Mouse (Mus musculus) forebrain, postnatal 0 days (tissue): Measurements from ENCODE around the gene Dhcr7. TPM values are rescaled to one million over a fixed set of nuclear protein-coding genes. Genes with fewer than 3 reads are reported as not detected.

Experiments
- ATAC-seq: fragments of 200-750 bp; cut with Nextera tagmentation; 2 replicates; pipeline ENCODE4 v1.8.0; 2017; ENCODE audit warnings: mild to moderate bottlenecking, moderate library complexity
- DNase-seq: peaks from one replicate; pipeline ENCODE4 v3.0.0-alpha.2; 2015
- H3K27ac ChIP-seq: fragments of 300-500 bp; sonication (generic); 2 replicates; pipeline ENCODE4 v1.5.1; 2014; ENCODE audit warnings: low read depth, mild to moderate bottlenecking, antibody characterized with exemption, low read length, moderate library complexity, mixed read lengths
- H3K27me3 ChIP-seq: fragments of 300-500 bp; sonication (generic); 2 replicates; pipeline ENCODE4 v1.6.1; 2014; ENCODE audit warnings: mild to moderate bottlenecking, low read length, mixed read lengths; ENCODE audit not compliant: insufficient read depth
- H3K36me3 ChIP-seq: fragments of 300-500 bp; sonication (generic); 2 replicates; pipeline ENCODE4 v1.6.1; 2014; ENCODE audit warnings: mild to moderate bottlenecking, moderate library complexity; ENCODE audit not compliant: insufficient read depth
- H3K4me1 ChIP-seq: fragments of 300-500 bp; sonication (generic); 2 replicates; pipeline ENCODE4 v1.6.1; 2014; ENCODE audit warnings: antibody characterized with exemption; ENCODE audit not compliant: insufficient read depth
- H3K4me2 ChIP-seq: fragments of 300-500 bp; sonication (generic); 2 replicates; pipeline ENCODE4 v1.6.1; 2014; ENCODE audit warnings: low read depth, mild to moderate bottlenecking, moderate library complexity
- H3K4me3 ChIP-seq: fragments of 300-500 bp; sonication (generic); 2 replicates; pipeline ENCODE4 v1.5.1; 2014; ENCODE audit warnings: low read depth, low read length, mixed read lengths
- H3K9ac ChIP-seq: fragments of 300-500 bp; sonication (generic); 2 replicates; pipeline ENCODE4 v1.6.1; 2014; ENCODE audit warnings: mild to moderate bottlenecking
- H3K9me3 ChIP-seq: fragments of 300-500 bp; sonication (generic); 2 replicates; pipeline ENCODE4 v1.6.1; 2016; ENCODE audit warnings: low read length
- CTCF ChIP-seq: sonication (generic); IDR thresholded peaks from 2 replicates; pipeline ENCODE4 v1.5.1; 2016; ENCODE audit warnings: antibody characterized with exemption, control low read depth, low read depth
- WGBS: fragments of 180-500 bp; shearing (Covaris S2); extraction: QIAGEN DNeasy Blood & Tissue Kit; methylation state at CpG from one replicate; pipeline ENCODE4 v1.1.7; 2014; 5-methylcytosine and 5-hydroxymethylcytosine counted together
- microRNA-seq, 2 experiments: library from miRNA; unstranded; fragments of <30 nt; microRNA quantifications; one replicate each; pipeline ENCODE4; 2016
- polyA plus RNA-seq: library from polyadenylated mRNA; unstranded; fragments of >200 nt; fragmentation: Nextera tagmentation; extraction: Ambion mirVana; gene quantifications from 2 replicates; pipeline ENCODE4 v1.2.1, GENCODE M21; 2015
- total RNA-seq: library from RNA; depleted of rRNA; stranded (reverse); fragments of >200 nt; gene quantifications from 2 replicates; pipeline ENCODE4 v1.2.3, GENCODE M21; 2014; rRNA removed

The Dhcr7 gene
- total and polyA plus RNA-seq, 2 experiments from 2014 or later, result 52.7 to 75.4 TPM

DNA sequence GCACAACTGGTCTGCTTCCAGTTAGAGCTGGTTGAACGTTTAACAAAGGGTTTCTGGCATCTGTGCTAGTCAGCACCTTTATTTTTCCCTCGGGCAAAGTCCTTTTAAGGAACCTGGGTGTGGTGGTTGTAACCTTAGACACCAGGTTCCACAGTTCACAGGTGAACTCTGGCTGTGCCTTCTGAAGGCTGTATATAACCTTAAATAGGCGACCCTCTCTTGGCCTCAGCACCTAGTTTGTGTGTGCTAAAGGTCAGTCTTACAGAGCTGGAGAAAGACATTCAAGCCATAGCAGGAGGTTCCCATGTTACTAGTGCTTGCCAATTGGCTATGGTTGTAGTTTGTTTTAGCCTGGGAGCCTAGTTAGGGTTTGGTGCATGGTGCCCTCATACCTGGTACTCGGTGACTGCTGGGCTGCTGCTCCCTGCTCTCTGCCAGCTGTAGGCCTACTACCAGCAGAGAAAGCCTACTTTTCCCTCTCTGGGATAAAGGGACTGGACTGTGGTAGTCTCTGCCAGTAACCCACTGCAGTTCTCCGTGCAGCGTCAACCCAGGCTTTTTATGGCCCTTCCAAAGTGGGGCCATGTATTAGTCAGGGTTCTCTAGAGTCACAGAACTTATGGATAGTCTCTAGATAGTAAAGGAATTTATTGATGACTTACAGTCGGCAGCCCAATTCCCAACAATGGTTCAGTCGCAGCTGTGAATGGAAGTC lies 26.0 kb downstream of the Dhcr7 start:
- no peak for TF ChIP-seq CTCF
- no peak overlapping the region for H3K4me3 ChIP-seq
- no peaks in the 10 kb centered on the region for H3K9me3 ChIP-seq
- no peaks in the 10 kb centered on the region for H3K4me1 ChIP-seq
- no peaks in the 10 kb centered on the region for H3K27me3 ChIP-seq
- WGBS, result 93% methylated on average over 6 of the region's 8 CpGs
- no peak overlapping the region for H3K9ac ChIP-seq
- peaks cover 51% of the 10 kb centered on the region for H3K36me3 ChIP-seq
- ATAC-seq (no peak), DNase-seq (no peak)
- H3K27ac ChIP-seq, result no peak overlapping the region
- H3K4me2 ChIP-seq, result no peak overlapping the region

DNA sequence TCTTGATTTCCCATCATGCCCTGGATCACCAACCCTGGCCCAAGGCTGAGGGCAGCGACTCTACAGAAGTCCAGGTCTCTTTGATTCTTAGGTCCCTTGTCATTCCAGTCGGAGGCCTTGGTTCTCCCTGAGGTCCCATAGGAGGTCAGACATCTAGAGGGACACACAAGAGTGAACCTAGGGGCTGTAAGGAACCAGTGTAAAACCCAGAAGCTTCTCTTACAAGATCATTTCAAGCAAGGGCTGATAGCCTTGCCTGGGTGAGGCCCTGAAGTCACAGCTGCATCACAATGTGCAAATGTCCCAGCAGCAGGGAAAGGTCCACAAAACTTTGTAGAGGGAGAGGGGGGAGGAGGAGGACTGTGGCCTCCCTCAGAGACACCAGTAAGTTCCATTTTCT lies 43.6 kb downstream of the Dhcr7 start, which contains the start of gene Gm498:
Gene Gm498, plus strand, starts transcription at position 301 of the 400 bp plus-strand sequence.
- Histone ChIP-seq H3K4me2 (no peak within 1 kb of the TSS), H3K4me3 (no peak within 1 kb of the TSS), H3K27ac (no peak within 1 kb of the TSS), H3K9me3 (no peaks in the 10 kb centered on the region), H3K27me3 (no peaks in the 10 kb centered on the region), H3K9ac (no peak within 1 kb of the TSS), H3K36me3 (no peaks in the 10 kb centered on the region), H3K4me1 (no peaks in the 10 kb centered on the region)
- DNase-seq, result no peak
- 89% methylated on average over 2 of the region's 2 CpGs for WGBS
- no peak for TF ChIP-seq CTCF
- no peak for ATAC-seq

DNA sequence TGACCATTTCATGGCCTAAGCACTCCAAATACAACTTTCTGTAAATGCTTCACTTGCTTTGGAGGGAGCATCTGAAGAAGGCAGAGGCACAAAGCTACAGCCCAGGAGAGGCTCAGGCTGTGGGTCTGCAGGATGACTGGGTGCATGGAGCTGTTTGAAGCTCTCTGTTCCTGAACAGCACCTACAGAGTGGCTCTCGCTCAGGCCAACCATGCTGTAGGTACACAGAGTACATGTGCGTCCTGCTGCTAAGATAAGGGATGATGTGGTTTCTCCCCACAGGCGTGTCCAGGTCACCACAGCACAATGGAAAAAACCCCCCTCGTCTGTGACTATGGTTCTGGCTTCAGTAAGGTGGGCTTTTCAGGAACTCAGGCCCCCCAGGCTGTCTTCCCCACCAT lies 45.9 kb downstream of the Dhcr7 start:
- Histone ChIP-seq H3K36me3 (no peaks in the 10 kb centered on the region), H3K9me3 (0 out of 2 replicates have a peak, but pooled peaks cover 6% of the 10 kb centered on the region), H3K4me2 (no peak overlapping the region), H3K4me1 (no peaks in the 10 kb centered on the region), H3K27me3 (no peaks in the 10 kb centered on the region), H3K4me3 (no peak overlapping the region), H3K27ac (no peak overlapping the region), H3K9ac (no peak overlapping the region)
- no peak for DNase-seq
- TF ChIP-seq CTCF, result no peak
- WGBS, result 93% methylated on average over 4 of the region's 4 CpGs
- ATAC-seq, result no peak

DNA sequence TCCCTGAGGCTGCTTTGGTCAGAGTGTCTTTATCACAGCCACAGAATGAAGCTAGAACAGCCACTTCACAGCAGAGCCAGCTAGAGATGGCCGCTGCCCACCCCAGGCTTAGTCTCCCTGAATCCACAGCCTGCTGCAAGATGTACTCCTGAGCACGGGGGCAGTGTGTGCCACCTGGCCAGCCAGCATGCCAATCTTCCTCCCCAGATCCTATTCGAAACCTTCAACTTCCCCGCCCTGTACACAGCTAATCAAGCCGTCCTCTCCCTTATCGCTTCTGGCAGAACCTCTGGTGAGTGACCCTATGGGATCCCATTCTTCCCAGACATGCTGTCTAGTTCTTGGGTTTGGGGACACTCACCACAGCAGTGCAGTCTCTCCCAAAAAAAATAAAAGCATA lies 60.8 kb downstream of the Dhcr7 start:
- Histone ChIP-seq H3K4me1 (no peaks in the 10 kb centered on the region), H3K36me3 (no peaks in the 10 kb centered on the region), H3K9me3 (no peaks in the 10 kb centered on the region), H3K4me3 (no peak overlapping the region), H3K27me3 (no peaks in the 10 kb centered on the region), H3K4me2 (no peak overlapping the region), H3K27ac (no peak overlapping the region), H3K9ac (no peak overlapping the region)
- WGBS, result 77% methylated on average over 6 of the region's 6 CpGs
- no peak for TF ChIP-seq CTCF
- no peak for ATAC-seq
- no peak for DNase-seq

DNA sequence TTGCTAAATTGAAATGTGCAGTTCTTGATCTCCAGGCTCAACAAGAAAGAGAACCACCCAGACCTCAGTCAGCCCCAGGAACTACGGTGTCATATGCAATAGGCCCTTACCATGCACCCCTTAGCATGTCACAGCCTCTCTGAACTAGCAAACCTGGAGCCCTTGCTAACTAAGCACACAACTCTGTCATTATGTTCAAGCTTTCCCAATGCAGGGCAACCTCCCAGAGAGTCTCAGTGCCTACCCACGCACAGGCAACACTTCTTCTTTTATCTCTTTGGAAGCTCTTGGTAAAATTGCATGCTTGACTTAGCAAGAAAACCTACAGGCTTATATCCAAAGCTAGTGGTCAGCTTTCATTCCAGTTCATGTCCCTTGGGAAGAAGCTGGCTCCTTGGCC lies 68.2 kb downstream of the Dhcr7 start:
- no peak for TF ChIP-seq CTCF
- Histone ChIP-seq H3K4me2 (no peak overlapping the region), H3K4me1 (no peaks in the 10 kb centered on the region), H3K27ac (no peak overlapping the region), H3K4me3 (no peak overlapping the region), H3K27me3 (no peaks in the 10 kb centered on the region), H3K9ac (no peak overlapping the region), H3K36me3 (no peaks in the 10 kb centered on the region), H3K9me3 (no peaks in the 10 kb centered on the region)
- no peak for ATAC-seq
- no peak for DNase-seq
- WGBS, result 62% methylated on average over 2 of the region's 2 CpGs

DNA sequence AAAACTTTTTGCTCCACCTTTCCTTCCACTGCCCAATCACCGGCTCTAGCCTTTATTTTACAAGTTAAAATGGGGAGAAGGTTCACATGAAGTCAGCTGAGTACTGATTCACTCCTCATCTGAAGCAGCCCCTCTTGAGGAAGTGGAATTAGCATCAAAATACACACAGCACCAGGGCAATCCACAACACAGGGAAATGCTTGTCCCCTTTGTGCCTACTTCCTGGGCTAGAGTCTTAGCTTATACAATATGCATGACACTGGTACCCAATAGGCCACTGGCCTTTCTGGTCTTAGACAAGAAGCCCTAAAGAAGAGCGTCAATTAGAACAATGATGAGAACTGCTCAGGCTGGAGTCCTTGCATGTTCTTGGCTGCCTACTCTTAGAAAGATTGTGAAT lies 69.4 kb downstream of the Dhcr7 start:
- ATAC-seq, result no peak
- Histone ChIP-seq H3K27ac (no peak overlapping the region), H3K4me1 (no peaks in the 10 kb centered on the region), H3K9me3 (no peaks in the 10 kb centered on the region), H3K4me2 (no peak overlapping the region), H3K4me3 (no peak overlapping the region), H3K9ac (no peak overlapping the region), H3K36me3 (no peaks in the 10 kb centered on the region), H3K27me3 (no peaks in the 10 kb centered on the region)
- 47% methylated on average over 2 of the region's 2 CpGs for WGBS
- DNase-seq, result no peak
- no peak for TF ChIP-seq CTCF

Small RNA genes within 50 kb of the gene (microRNA-seq; reads per million reads assigned to microRNA genes)
- 0 reads per million in 2 experiments for gene Gm22064

Other genes with a start within 250 kb of the Dhcr7 start
- 51.5 and 68.1 TPM in 2 replicates for gene Cars, start 223.1 kb upstream of the Dhcr7 start, total RNA-seq
- gene Cars, start 223.1 kb upstream of the Dhcr7 start, polyA plus RNA-seq, result 58.2 and 74.9 TPM in 2 replicates
- 0.10 and 0.46 TPM in 2 replicates for gene Tnfrsf26, start 194.4 kb upstream of the Dhcr7 start, total RNA-seq
- 0.11 and 0.16 TPM in 2 replicates for gene Tnfrsf26, start 194.4 kb upstream of the Dhcr7 start, polyA plus RNA-seq
- 1.3 and 1.8 TPM in 2 replicates for gene Tnfrsf22, start 173.5 kb upstream of the Dhcr7 start, total RNA-seq
- 3.6 and 4.9 TPM in 2 replicates for gene Tnfrsf22, start 173.5 kb upstream of the Dhcr7 start, polyA plus RNA-seq
- 1.7 and 1.9 TPM in 2 replicates for gene Tnfrsf23, start 137.3 kb upstream of the Dhcr7 start, total RNA-seq
- 0.43 and 0.54 TPM in 2 replicates for gene Tnfrsf23, start 137.3 kb upstream of the Dhcr7 start, polyA plus RNA-seq
- 38.3 and 43.8 TPM in 2 replicates for gene Osbpl5, start 66.2 kb upstream of the Dhcr7 start, total RNA-seq
- gene Osbpl5, start 66.2 kb upstream of the Dhcr7 start, polyA plus RNA-seq, result 19.6 and 26.2 TPM in 2 replicates
- gene Mrgprg, start 56.2 kb upstream of the Dhcr7 start, total RNA-seq, result not detected in 2 replicates
- gene Mrgprg, start 56.2 kb upstream of the Dhcr7 start, polyA plus RNA-seq, result not detected in 2 replicates
- 5.2 and 5.9 TPM in 2 replicates for gene Mrgpre, start 38.6 kb upstream of the Dhcr7 start, total RNA-seq
- 5.9 and 8.3 TPM in 2 replicates for gene Mrgpre, start 38.6 kb upstream of the Dhcr7 start, polyA plus RNA-seq
- 4.9 and 7.9 TPM in 2 replicates for gene Nadsyn1, start 296 bp upstream of the Dhcr7 start, total RNA-seq
- 3.5 and 3.6 TPM in 2 replicates for gene Nadsyn1, start 296 bp upstream of the Dhcr7 start, polyA plus RNA-seq
- not detected in 2 replicates for gene Gm498, start 43.7 kb downstream of the Dhcr7 start, total RNA-seq
- not detected in 2 replicates for gene Gm498, start 43.7 kb downstream of the Dhcr7 start, polyA plus RNA-seq
- 27.0 and 29.0 TPM in 2 replicates for gene Shank2, start 178.8 kb downstream of the Dhcr7 start, total RNA-seq
- 4.9 and 8.8 TPM in 2 replicates for gene Shank2, start 178.8 kb downstream of the Dhcr7 start, polyA plus RNA-seq